Mouse (Mus musculus) lung, postnatal 25 days (tissue): ENCODE measurements around the gene Gm5771.
"Not testable (repeated sequence)": the region's sequence is repeated elsewhere in the genome, so short reads cannot be mapped to it uniquely, and the experiment has no call there.

Experiments used
- DNase-seq: peaks from one replicate; pipeline ENCODE4 v3.0.0; 2022; ENCODE audit warnings: low spot score

Gm5771 gene

GRCm38 (mm10) chr6:41392056-41392455 is at the start of gene Gm5771:
Gm5771 (plus strand) TSS chr6:41392356.
- not testable (repeated sequence) for DNase-seq

DNA sequence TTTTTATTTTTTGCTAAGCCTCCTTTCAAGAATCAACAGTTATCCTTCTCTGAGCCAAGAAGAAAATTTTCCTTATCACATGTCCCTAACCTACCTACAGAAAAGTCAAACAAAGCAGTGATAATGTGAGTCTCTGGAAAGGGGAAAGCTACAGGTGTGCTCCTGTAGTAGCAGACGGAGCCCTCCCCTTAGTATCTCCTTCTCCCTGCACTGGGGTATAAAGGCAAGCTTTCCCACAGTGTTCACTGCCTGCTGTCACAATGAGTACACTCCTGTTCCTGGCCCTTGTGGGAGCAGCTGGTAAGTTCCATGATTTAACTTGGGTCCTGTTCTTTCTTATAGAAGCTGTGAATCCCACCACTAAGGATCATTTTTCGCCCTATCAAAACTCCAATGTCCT is 38.2 kb upstream of the Gm5771 start, which contains the start of gene Try10:
Gene Try10 (plus strand): TSS at position 174 of the 400 bp plus-strand sequence.
- DNase-seq: no peak

DNA sequence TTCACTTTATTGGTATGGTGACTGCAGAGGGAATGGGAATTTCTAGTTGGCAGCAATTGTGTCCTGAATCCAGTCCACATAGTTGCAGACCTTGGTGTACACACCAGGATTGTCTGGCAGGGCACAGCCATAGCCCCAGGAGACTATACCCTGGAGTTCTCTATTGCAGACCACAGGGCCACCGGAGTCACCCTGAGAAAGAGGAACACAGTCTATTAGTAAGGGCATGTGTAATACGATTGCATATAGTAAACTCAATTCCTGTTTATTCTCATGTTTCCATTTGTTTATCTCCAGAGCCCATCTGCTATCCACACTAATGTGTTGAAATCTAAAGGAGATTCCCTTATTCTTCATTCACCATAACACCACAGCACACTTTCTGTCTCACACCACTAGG is 18.4 kb upstream of the Gm5771 start:
- DNase-seq: not testable (repeated sequence)

GRCm38 (mm10) chr6:41377578-41377977 is 14.6 kb upstream of the Gm5771 start, which contains the start of gene Prss3:
Prss3 (minus strand) TSS chr6:41377678.
- not testable (repeated sequence) for DNase-seq

DNA sequence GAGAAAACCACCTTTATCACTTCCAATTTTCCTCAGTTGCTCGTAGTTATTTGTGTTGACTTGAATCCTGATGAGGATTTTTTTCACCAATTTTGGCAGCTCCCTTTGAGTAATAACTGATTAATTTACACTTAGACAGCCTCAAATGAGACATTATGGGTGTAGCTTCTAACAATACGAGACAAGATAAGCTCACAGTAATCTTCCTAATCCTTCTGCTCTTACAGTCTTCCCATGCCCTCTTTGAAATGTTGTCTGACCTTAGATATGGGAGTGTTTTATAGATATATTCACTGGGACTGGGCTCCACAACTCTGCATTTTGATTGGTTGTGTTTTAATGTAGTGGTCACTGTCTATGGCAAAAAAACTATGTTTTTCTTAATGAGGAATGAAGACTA is 5.4 kb upstream of the Gm5771 start:
- no peak for DNase-seq

- DNase-seq: not testable (repeated sequence)
Observed at GRCm38 (mm10) chr6:41391640-41392039, 516 bp upstream of the Gm5771 start.

DNA sequence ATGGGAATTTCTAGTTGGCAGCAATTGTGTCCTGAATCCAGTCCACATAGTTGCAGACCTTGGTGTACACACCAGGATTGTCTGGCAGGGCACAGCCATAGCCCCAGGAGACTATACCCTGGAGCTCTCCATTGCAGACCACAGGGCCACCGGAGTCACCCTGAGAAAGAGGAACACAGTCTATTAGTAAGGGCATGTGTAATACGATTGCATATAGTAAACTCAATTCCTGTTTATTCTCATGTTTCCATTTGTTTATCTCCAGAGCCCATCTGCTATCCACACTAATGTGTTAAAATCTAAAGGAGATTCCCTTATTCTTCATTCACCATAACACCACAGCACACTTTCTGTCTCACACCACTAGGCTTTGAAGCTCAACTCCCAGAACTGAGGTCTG is 50.1 kb downstream of the Gm5771 start:
- not testable (repeated sequence) for DNase-seq

- DNase-seq: not testable (repeated sequence)
Observed at GRCm38 (mm10) chr6:41446045-41446444, 53.9 kb downstream of the Gm5771 start, which contains the start of gene Gm10334. Gm10334 (minus strand) TSS chr6:41446145.
